Mouse (Mus musculus): ENCODE measurements around the gene Cnot8. TPM values are rescaled to one million over a fixed set of nuclear protein-coding genes. Genes with fewer than 3 reads are reported as not detected.

Gene Cnot8
- polyA plus RNA-seq, 1 experiment from 2014 or later: 114 TPM

DNA sequence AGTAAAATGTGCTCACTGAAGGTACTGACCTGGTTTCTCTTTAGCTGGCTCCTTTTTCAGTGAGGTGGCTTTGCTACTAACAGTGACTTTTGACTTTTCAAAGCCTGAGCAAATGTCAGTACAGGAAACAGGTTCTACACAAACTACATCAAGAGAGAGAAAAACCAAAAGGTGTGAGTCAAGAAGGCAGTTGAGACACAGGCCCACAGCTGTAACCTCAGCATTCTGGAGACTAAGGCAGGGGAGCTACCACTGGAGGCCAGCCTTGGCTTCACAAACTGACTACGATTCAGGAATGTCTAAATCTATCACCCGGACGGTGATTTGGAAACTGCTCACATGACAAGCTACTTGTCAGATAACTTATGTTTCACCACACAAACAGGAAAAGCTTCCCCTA, 35.5 kb downstream of the Cnot8 start:
- H3K4me2 ChIP-seq (ENCODE audit: low read depth, low read length): no peak overlapping the region

GRCm38 (mm10) chr11:58143704-58144426, 39.9 kb downstream of the Cnot8 start:
- Histone ChIP-seq H3K4me1 (ENCODE audit: control insufficient read depth, insufficient read depth, low read length) (no peaks in the 10 kb centered on the region), H3K4me3 (ENCODE audit: low read depth, low read length) (no peak overlapping the region), H3K27me3 (ENCODE audit: control insufficient read depth, insufficient read depth, low read length) (no peaks in the 10 kb centered on the region), H3K9me3 (replicated peaks; ENCODE audit: control insufficient read depth, low read length) (no peaks in the 10 kb centered on the region), H3K27ac (replicated peaks; ENCODE audit: low read depth, low read length) (no peak overlapping the region), H3K4me2 (ENCODE audit: low read depth, low read length) (no peak overlapping the region), H3K36me3 (replicated peaks; ENCODE audit: control insufficient read depth, insufficient read depth, low read depth, low read length) (peaks cover 6% of the 10 kb centered on the region), H3K9ac (replicated peaks; ENCODE audit: low read length) (no peak overlapping the region)
- DNase-seq (ENCODE audit: low spot score) (no peak), ATAC-seq (replicated peaks; ENCODE audit: insufficient number of reproducible peaks, low FRiP score, low TSS enrichment, low read depth) (no peak)
- 90% methylated on average over 9 of the region's 9 CpGs for WGBS

More for the DNA sequence above, 35.5 kb downstream of the Cnot8 start:
- H3K4me3 ChIP-seq (ENCODE audit: low read depth, low read length): no peak overlapping the region
- no peaks in the 10 kb centered on the region for H3K9me3 ChIP-seq (replicated peaks; ENCODE audit: control insufficient read depth, low read length)
- H3K36me3 ChIP-seq (replicated peaks; ENCODE audit: control insufficient read depth, insufficient read depth, low read depth, low read length): peaks cover 6% of the 10 kb centered on the region
- WGBS: 87% methylated on average over 3 of the region's 3 CpGs
- H3K27ac ChIP-seq (replicated peaks; ENCODE audit: low read depth, low read length): no peak overlapping the region
- H3K4me1 ChIP-seq (ENCODE audit: control insufficient read depth, insufficient read depth, low read length): no peaks in the 10 kb centered on the region
- ATAC-seq (replicated peaks; ENCODE audit: insufficient number of reproducible peaks, low FRiP score, low TSS enrichment, low read depth): no peak
- DNase-seq (ENCODE audit: low spot score): no peak
- H3K9ac ChIP-seq (replicated peaks; ENCODE audit: low read length): no peak overlapping the region
- H3K27me3 ChIP-seq (ENCODE audit: control insufficient read depth, insufficient read depth, low read length): no peaks in the 10 kb centered on the region

GRCm38 (mm10) chr11:58146241-58146640, 42.3 kb downstream of the Cnot8 start:
- Histone ChIP-seq H3K4me3 (ENCODE audit: low read depth, low read length) (no peak overlapping the region), H3K4me1 (ENCODE audit: control insufficient read depth, insufficient read depth, low read length) (no peaks in the 10 kb centered on the region), H3K27me3 (ENCODE audit: control insufficient read depth, insufficient read depth, low read length) (no peaks in the 10 kb centered on the region), H3K36me3 (replicated peaks; ENCODE audit: control insufficient read depth, insufficient read depth, low read depth, low read length) (peaks cover 6% of the 10 kb centered on the region), H3K27ac (replicated peaks; ENCODE audit: low read depth, low read length) (no peak overlapping the region), H3K9ac (replicated peaks; ENCODE audit: low read length) (no peak overlapping the region), H3K9me3 (replicated peaks; ENCODE audit: control insufficient read depth, low read length) (no peaks in the 10 kb centered on the region), H3K4me2 (ENCODE audit: low read depth, low read length) (no peak overlapping the region)
- ATAC-seq (replicated peaks; ENCODE audit: insufficient number of reproducible peaks, low FRiP score, low TSS enrichment, low read depth): no peak
- WGBS: 95% methylated on average over 5 of the region's 5 CpGs
- DNase-seq (ENCODE audit: low spot score): no peak

- Histone ChIP-seq H3K36me3 (replicated peaks; ENCODE audit: control insufficient read depth, insufficient read depth, low read depth, low read length) (peaks cover 5% of the 10 kb centered on the region), H3K27ac (replicated peaks; ENCODE audit: low read depth, low read length) (no peak overlapping the region), H3K9ac (replicated peaks; ENCODE audit: low read length) (no peak overlapping the region), H3K27me3 (ENCODE audit: control insufficient read depth, insufficient read depth, low read length) (no peaks in the 10 kb centered on the region), H3K9me3 (replicated peaks; ENCODE audit: control insufficient read depth, low read length) (no peaks in the 10 kb centered on the region), H3K4me2 (ENCODE audit: low read depth, low read length) (no peak overlapping the region), H3K4me3 (ENCODE audit: low read depth, low read length) (no peak overlapping the region), H3K4me1 (ENCODE audit: control insufficient read depth, insufficient read depth, low read length) (no peaks in the 10 kb centered on the region)
- DNase-seq (ENCODE audit: low spot score): no peak
- no peak for ATAC-seq (replicated peaks; ENCODE audit: insufficient number of reproducible peaks, low FRiP score, low TSS enrichment, low read depth)
- 93% methylated on average over 9 of the region's 9 CpGs for WGBS
Observed at GRCm38 (mm10) chr11:58155458-58155857, 51.5 kb downstream of the Cnot8 start.

DNA sequence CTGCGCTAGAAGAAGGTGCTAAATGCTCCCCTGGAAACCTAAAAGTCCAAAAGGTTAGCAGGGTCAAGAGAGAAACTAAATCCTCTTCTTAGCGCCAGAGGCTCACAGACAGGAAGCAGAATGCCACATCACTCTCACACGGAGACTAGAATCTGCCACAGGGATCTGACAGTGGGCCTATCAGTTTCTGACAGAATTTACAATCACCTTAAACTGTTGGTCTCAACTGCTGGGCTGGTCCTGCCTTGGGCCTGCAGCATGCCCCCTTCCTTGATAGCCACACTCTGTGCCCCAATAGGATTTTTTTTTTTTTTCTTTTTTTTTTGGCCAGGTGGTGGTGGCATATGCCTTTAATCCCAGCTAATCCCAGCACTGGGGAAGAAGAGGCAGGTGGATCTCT, 52.9 kb downstream of the Cnot8 start:
- peaks cover 5% of the 10 kb centered on the region for H3K36me3 ChIP-seq (replicated peaks; ENCODE audit: control insufficient read depth, insufficient read depth, low read depth, low read length)
- H3K27me3 ChIP-seq (ENCODE audit: control insufficient read depth, insufficient read depth, low read length): no peaks in the 10 kb centered on the region
- ATAC-seq (replicated peaks; ENCODE audit: insufficient number of reproducible peaks, low FRiP score, low TSS enrichment, low read depth) (no peak), DNase-seq (ENCODE audit: low spot score) (no peak)
- H3K9me3 ChIP-seq (replicated peaks; ENCODE audit: control insufficient read depth, low read length): no peaks in the 10 kb centered on the region
- no peak overlapping the region for H3K4me3 ChIP-seq (ENCODE audit: low read depth, low read length)
- no peak overlapping the region for H3K27ac ChIP-seq (replicated peaks; ENCODE audit: low read depth, low read length)
- no peaks in the 10 kb centered on the region for H3K4me1 ChIP-seq (ENCODE audit: control insufficient read depth, insufficient read depth, low read length)
- 86% methylated on average over 3 of the region's 3 CpGs for WGBS
- H3K9ac ChIP-seq (replicated peaks; ENCODE audit: low read length): no peak overlapping the region
- H3K4me2 ChIP-seq (ENCODE audit: low read depth, low read length): no peak overlapping the region

- Histone ChIP-seq H3K9ac (replicated peaks; ENCODE audit: low read length) (no peak overlapping the region), H3K4me3 (ENCODE audit: low read depth, low read length) (no peak overlapping the region), H3K36me3 (replicated peaks; ENCODE audit: control insufficient read depth, insufficient read depth, low read depth, low read length) (peaks cover 4% of the 10 kb centered on the region), H3K27ac (replicated peaks; ENCODE audit: low read depth, low read length) (no peak overlapping the region), H3K4me2 (ENCODE audit: low read depth, low read length) (no peak overlapping the region), H3K9me3 (replicated peaks; ENCODE audit: control insufficient read depth, low read length) (no peaks in the 10 kb centered on the region), H3K27me3 (ENCODE audit: control insufficient read depth, insufficient read depth, low read length) (no peaks in the 10 kb centered on the region), H3K4me1 (ENCODE audit: control insufficient read depth, insufficient read depth, low read length) (no peaks in the 10 kb centered on the region)
- ATAC-seq (replicated peaks; ENCODE audit: insufficient number of reproducible peaks, low FRiP score, low TSS enrichment, low read depth) (no peak), DNase-seq (ENCODE audit: low spot score) (no peak)
- WGBS: 93% methylated on average over 2 of the region's 2 CpGs
Observed at GRCm38 (mm10) chr11:58165072-58165471, 61.1 kb downstream of the Cnot8 start.

DNA sequence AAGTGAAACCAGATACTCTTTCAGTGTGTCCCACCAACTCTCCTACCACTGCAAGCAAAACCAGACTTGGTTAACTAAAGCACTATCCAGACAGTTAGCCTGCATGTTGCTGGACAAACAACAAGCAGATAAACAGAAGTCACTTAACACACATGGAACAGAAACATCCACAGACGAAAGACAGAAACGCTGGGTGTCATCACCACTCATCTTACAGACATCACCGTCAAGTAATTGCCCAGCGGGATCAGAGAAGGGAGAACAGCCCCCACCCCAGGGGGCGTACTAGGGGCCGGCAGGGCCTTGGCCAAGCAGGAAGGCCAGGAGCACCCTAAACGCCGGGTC, 63.8 kb downstream of the Cnot8 start:
- no peaks in the 10 kb centered on the region for H3K27me3 ChIP-seq (ENCODE audit: control insufficient read depth, insufficient read depth, low read length)
- no peaks in the 10 kb centered on the region for H3K4me1 ChIP-seq (ENCODE audit: control insufficient read depth, insufficient read depth, low read length)
- 0% methylated on average over 8 of the region's 8 CpGs for WGBS
- peak overlapping the region; percentile 92 for H3K4me3 ChIP-seq (ENCODE audit: low read depth, low read length)
- no peaks in the 10 kb centered on the region for H3K9me3 ChIP-seq (replicated peaks; ENCODE audit: control insufficient read depth, low read length)
- peaks cover 4% of the 10 kb centered on the region for H3K36me3 ChIP-seq (replicated peaks; ENCODE audit: control insufficient read depth, insufficient read depth, low read depth, low read length)
- 0 out of 2 replicates have a peak overlapping the region, but pooled peaks have one; percentile 35 for H3K27ac ChIP-seq (replicated peaks; ENCODE audit: low read depth, low read length)
- H3K4me2 ChIP-seq (ENCODE audit: low read depth, low read length): peak overlapping the region; percentile 53
- no peak; the same call in 1 of the 2 replicates for ATAC-seq (replicated peaks; ENCODE audit: insufficient number of reproducible peaks, low FRiP score, low TSS enrichment, low read depth)
- peak overlapping the region; percentile 86 for H3K9ac ChIP-seq (replicated peaks; ENCODE audit: low read length)
- no peak for DNase-seq (ENCODE audit: low spot score)
